Mouse (Mus musculus) limb, embryonic 13.5 days (tissue): ENCODE results near the gene Plcz1. TPM values are rescaled to one million over a fixed set of nuclear protein-coding genes. Genes with fewer than 3 reads are reported as not detected.

Source experiments
- ATAC-seq: fragments of 200-750 bp; cut with Nextera tagmentation; 2 replicates; pipeline ENCODE4 v1.8.0; 2017; ENCODE audit warnings: low read depth, moderate number of reproducible peaks, moderate TSS enrichment; ENCODE audit not compliant: low FRiP score
- H3K27ac ChIP-seq: fragments of 300-500 bp; sonication (generic); 2 replicates; pipeline ENCODE4 v1.5.1; 2015; ENCODE audit warnings: inconsistent platforms, mild to moderate bottlenecking, moderate library complexity
- H3K27me3 ChIP-seq: fragments of 300-500 bp; sonication (generic); 2 replicates; pipeline ENCODE4 v1.6.1; 2015; ENCODE audit warnings: mild to moderate bottlenecking, inconsistent platforms
- H3K36me3 ChIP-seq: fragments of 300-500 bp; sonication (generic); 2 replicates; pipeline ENCODE4 v1.6.1; 2015; ENCODE audit warnings: inconsistent platforms, mild to moderate bottlenecking, moderate library complexity
- H3K4me1 ChIP-seq: fragments of 300-500 bp; sonication (generic); 2 replicates; pipeline ENCODE4 v1.6.1; 2015; ENCODE audit warnings: inconsistent platforms
- H3K4me2 ChIP-seq: fragments of 300-500 bp; sonication (generic); replicated peaks from 2 replicates; pipeline ENCODE4 v1.6.1; 2015; ENCODE audit warnings: inconsistent platforms, mild to moderate bottlenecking, moderate library complexity
- H3K4me3 ChIP-seq: fragments of 300-500 bp; sonication (generic); 2 replicates; pipeline ENCODE4 v1.5.1; 2015; ENCODE audit warnings: moderate library complexity, mild to moderate bottlenecking, inconsistent platforms
- H3K9ac ChIP-seq: fragments of 300-500 bp; sonication (generic); 2 replicates; pipeline ENCODE4 v1.6.1; 2015; ENCODE audit warnings: mild to moderate bottlenecking, inconsistent platforms
- H3K9me3 ChIP-seq: fragments of 300-500 bp; sonication (generic); 2 replicates; pipeline ENCODE4 v1.6.1; 2016; ENCODE audit warnings: inconsistent platforms
- WGBS: fragments of 180-500 bp; shearing (Covaris S2); methylation state at CpG from one replicate; pipeline ENCODE4 v1.1.7; 2015; 5-methylcytosine and 5-hydroxymethylcytosine counted together
- polyA plus RNA-seq: library from polyadenylated mRNA; unstranded; fragments of >200 nt; fragmentation: Nextera tagmentation; extraction: Ambion mirVana; gene quantifications from 2 replicates; pipeline ENCODE4 v1.2.1, GENCODE M21; 2015

Plcz1 gene
- polyA plus RNA-seq, 1 experiment from 2014 or later = not detected

GRCm38 (mm10) chr6:139986564-139986963 is 54.7 kb downstream of the Plcz1 start:
- no peak overlapping the region for H3K9ac ChIP-seq

GRCm38 (mm10) chr6:139984069-139984468 is 57.2 kb downstream of the Plcz1 start:
- ATAC-seq = no peak
- WGBS = 91% methylated on average over 3 of the region's 3 CpGs
- H3K36me3 ChIP-seq = no peaks in the 10 kb centered on the region
- H3K27ac ChIP-seq = no peak overlapping the region
- no peak overlapping the region for H3K4me2 ChIP-seq
- H3K4me3 ChIP-seq = no peak overlapping the region
- no peaks in the 10 kb centered on the region for H3K9me3 ChIP-seq
- H3K9ac ChIP-seq = no peak overlapping the region
- no peaks in the 10 kb centered on the region for H3K27me3 ChIP-seq
- H3K4me1 ChIP-seq = no peaks in the 10 kb centered on the region

More at GRCm38 (mm10) chr6:139986564-139986963, 54.7 kb downstream of the Plcz1 start:
- H3K4me2 ChIP-seq = no peak overlapping the region
- no peaks in the 10 kb centered on the region for H3K4me1 ChIP-seq
- no peak for ATAC-seq
- 77% methylated on average over 2 of the region's 2 CpGs for WGBS
- no peaks in the 10 kb centered on the region for H3K36me3 ChIP-seq
- H3K4me3 ChIP-seq = no peak overlapping the region
- no peak overlapping the region for H3K27ac ChIP-seq
- no peaks in the 10 kb centered on the region for H3K9me3 ChIP-seq
- H3K27me3 ChIP-seq = peaks cover 5% of the 10 kb centered on the region; the same call in 1 of the 2 replicates

GRCm38 (mm10) chr6:139981061-139981460 is 60.2 kb downstream of the Plcz1 start:
- H3K4me1 ChIP-seq = no peaks in the 10 kb centered on the region
- no peak overlapping the region for H3K4me2 ChIP-seq
- H3K9me3 ChIP-seq = no peaks in the 10 kb centered on the region
- no peak for ATAC-seq
- no peak overlapping the region for H3K9ac ChIP-seq
- no peak overlapping the region for H3K4me3 ChIP-seq
- no peaks in the 10 kb centered on the region for H3K36me3 ChIP-seq
- no peaks in the 10 kb centered on the region for H3K27me3 ChIP-seq
- no peak overlapping the region for H3K27ac ChIP-seq

- Histone ChIP-seq H3K4me2 (no peak overlapping the region), H3K4me3 (no peak overlapping the region), H3K9me3 (no peaks in the 10 kb centered on the region), H3K4me1 (no peaks in the 10 kb centered on the region), H3K36me3 (no peaks in the 10 kb centered on the region), H3K27ac (no peak overlapping the region), H3K27me3 (no peaks in the 10 kb centered on the region), H3K9ac (no peak overlapping the region)
- ATAC-seq = no peak
- 66% methylated on average over 3 of the region's 3 CpGs for WGBS
Measured at GRCm38 (mm10) chr6:139978114-139978513, 63.1 kb downstream of the Plcz1 start.

GRCm38 (mm10) chr6:139974668-139975067 is 66.6 kb downstream of the Plcz1 start:
- Histone ChIP-seq H3K27me3 (no peaks in the 10 kb centered on the region), H3K9ac (no peak overlapping the region), H3K27ac (no peak overlapping the region), H3K9me3 (no peaks in the 10 kb centered on the region), H3K4me1 (no peaks in the 10 kb centered on the region), H3K4me2 (no peak overlapping the region), H3K36me3 (no peaks in the 10 kb centered on the region), H3K4me3 (no peak overlapping the region)
- 82% methylated on average over 5 of the region's 5 CpGs for WGBS
- ATAC-seq = no peak

GRCm38 (mm10) chr6:139971608-139972298 is 69.5 kb downstream of the Plcz1 start:
- Histone ChIP-seq H3K36me3 (no peaks in the 10 kb centered on the region), H3K9me3 (no peaks in the 10 kb centered on the region), H3K4me3 (no peak overlapping the region), H3K4me2 (no peak overlapping the region), H3K4me1 (no peaks in the 10 kb centered on the region), H3K9ac (no peak overlapping the region), H3K27ac (no peak overlapping the region), H3K27me3 (no peaks in the 10 kb centered on the region)
- ATAC-seq = no peak
- 86% methylated on average over 4 of the region's 4 CpGs for WGBS

GRCm38 (mm10) chr6:139966684-139967083 is 74.6 kb downstream of the Plcz1 start:
- WGBS = 68% methylated on average over 6 of the region's 6 CpGs
- Histone ChIP-seq H3K27ac (no peak overlapping the region), H3K9me3 (no peaks in the 10 kb centered on the region), H3K36me3 (no peaks in the 10 kb centered on the region), H3K4me2 (no peak overlapping the region), H3K4me1 (no peaks in the 10 kb centered on the region; the same call in 1 of the 2 replicates), H3K4me3 (no peak overlapping the region), H3K27me3 (no peaks in the 10 kb centered on the region), H3K9ac (no peak overlapping the region)
- no peak for ATAC-seq

GRCm38 (mm10) chr6:139964895-139965294 is 76.4 kb downstream of the Plcz1 start:
- H3K27ac ChIP-seq = no peak overlapping the region
- H3K36me3 ChIP-seq = no peaks in the 10 kb centered on the region
- H3K9ac ChIP-seq = no peak overlapping the region
- H3K4me1 ChIP-seq = no peaks in the 10 kb centered on the region; the same call in 1 of the 2 replicates
- H3K4me3 ChIP-seq = no peak overlapping the region
- H3K4me2 ChIP-seq = no peak overlapping the region
- H3K27me3 ChIP-seq = no peaks in the 10 kb centered on the region
- H3K9me3 ChIP-seq = no peaks in the 10 kb centered on the region
- 73% methylated on average over 3 of the region's 3 CpGs for WGBS
- no peak for ATAC-seq

GRCm38 (mm10) chr6:139963775-139964174 is 77.5 kb downstream of the Plcz1 start:
- H3K36me3 ChIP-seq = no peaks in the 10 kb centered on the region
- H3K27me3 ChIP-seq = no peaks in the 10 kb centered on the region
- H3K9me3 ChIP-seq = no peaks in the 10 kb centered on the region
- no peak overlapping the region for H3K4me2 ChIP-seq
- H3K9ac ChIP-seq = no peak overlapping the region
- no peak overlapping the region for H3K27ac ChIP-seq
- H3K4me1 ChIP-seq = no peaks in the 10 kb centered on the region; the same call in 1 of the 2 replicates
- no peak for ATAC-seq
- no peak overlapping the region for H3K4me3 ChIP-seq
- WGBS = 56% methylated on average over 3 of the region's 3 CpGs

- H3K27ac ChIP-seq = no peak overlapping the region
- no peak overlapping the region for H3K9ac ChIP-seq
- no peak for ATAC-seq
- H3K4me3 ChIP-seq = no peak overlapping the region
- no peaks in the 10 kb centered on the region for H3K36me3 ChIP-seq
- 79% methylated on average over 7 of the region's 7 CpGs for WGBS
- H3K4me1 ChIP-seq = no peaks in the 10 kb centered on the region
- no peak overlapping the region for H3K4me2 ChIP-seq
- no peaks in the 10 kb centered on the region for H3K9me3 ChIP-seq
- no peaks in the 10 kb centered on the region for H3K27me3 ChIP-seq
Measured at GRCm38 (mm10) chr6:139957531-139958241, 83.6 kb downstream of the Plcz1 start.

- WGBS = 80% methylated on average over 12 of the region's 12 CpGs
- Histone ChIP-seq H3K4me1 (no peaks in the 10 kb centered on the region), H3K9me3 (no peaks in the 10 kb centered on the region), H3K27ac (no peak overlapping the region), H3K4me3 (no peak overlapping the region), H3K9ac (no peak overlapping the region), H3K27me3 (no peaks in the 10 kb centered on the region), H3K36me3 (no peaks in the 10 kb centered on the region), H3K4me2 (no peak overlapping the region)
- no peak for ATAC-seq
Measured at GRCm38 (mm10) chr6:139953596-139953995, 87.7 kb downstream of the Plcz1 start.

GRCm38 (mm10) chr6:139947106-139947879 is 94.0 kb downstream of the Plcz1 start:
- Histone ChIP-seq H3K27me3 (no peaks in the 10 kb centered on the region), H3K27ac (no peak overlapping the region), H3K36me3 (no peaks in the 10 kb centered on the region), H3K9me3 (no peaks in the 10 kb centered on the region; the same call in 1 of the 2 replicates), H3K4me3 (no peak overlapping the region), H3K4me2 (no peak overlapping the region), H3K4me1 (no peaks in the 10 kb centered on the region), H3K9ac (no peak overlapping the region)
- no peak for ATAC-seq
- WGBS = 84% methylated on average over 8 of the region's 8 CpGs
